Mouse (Mus musculus) lung, adult 18-20 months (tissue): Measurements from ENCODE around the gene Prickle4.
"Not testable (repeated sequence)": the region's sequence is repeated elsewhere in the genome, so short reads cannot be mapped to it uniquely, and the experiment has no call there.

Experiments
- DNase-seq, 2 experiments: peaks; one replicate each; pipeline ENCODE4 v3.0.0; 2022; ENCODE audit warnings: mixed read lengths in 2 of 2

Gene Prickle4

GRCm38 (mm10) chr17:47663009-47663713 is 31.4 kb downstream of the Prickle4 start:
- DNase-seq, result no peak

GRCm38 (mm10) chr17:47658741-47659243 is 35.7 kb downstream of the Prickle4 start:
- no peak for DNase-seq

- no peak for DNase-seq
Observed at GRCm38 (mm10) chr17:47657901-47658300, 36.6 kb downstream of the Prickle4 start.

GRCm38 (mm10) chr17:47655697-47656096 is 38.8 kb downstream of the Prickle4 start:
- DNase-seq, result no peak

DNA sequence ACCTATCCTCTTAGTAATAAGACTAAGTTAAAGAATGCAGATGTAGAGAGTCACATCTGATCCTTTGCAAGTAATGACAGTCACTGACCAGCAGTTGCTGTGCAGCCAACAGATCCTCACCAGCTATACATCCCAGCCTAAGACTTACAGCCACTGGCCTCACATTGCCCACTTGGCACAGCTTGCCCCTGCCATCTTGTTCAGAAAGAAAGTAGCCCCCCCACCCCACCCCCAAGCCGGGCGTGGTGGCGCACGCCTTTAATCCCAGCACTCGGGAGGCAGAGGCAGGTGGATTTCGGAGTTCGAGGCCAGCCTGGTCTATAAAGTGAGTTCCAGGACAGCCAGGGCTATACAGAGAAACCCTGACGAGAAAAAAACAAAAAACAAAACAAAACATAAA is 40.2 kb downstream of the Prickle4 start:
- DNase-seq, result not testable (repeated sequence)

- DNase-seq, result no peak
Observed at GRCm38 (mm10) chr17:47651953-47652352, 42.6 kb downstream of the Prickle4 start.

GRCm38 (mm10) chr17:47648966-47649365 is 45.6 kb downstream of the Prickle4 start:
- no peak for DNase-seq

- peak; percentile 67 to 80 for DNase-seq
Observed at GRCm38 (mm10) chr17:47646683-47647082, 47.9 kb downstream of the Prickle4 start.

- no peak for DNase-seq
Observed at GRCm38 (mm10) chr17:47642992-47643391, 51.5 kb downstream of the Prickle4 start.
